Mouse (Mus musculus) olfactory bulb, adult 2 months (tissue): ENCODE measurements around the gene Pagr1b.

Source experiments
- CTCF ChIP-seq: fragments of 200-500 bp; IDR thresholded peaks from 2 replicates; pipeline ENCODE4 v1.5.1; 2012; ENCODE audit warnings: low read depth, mild to moderate bottlenecking, low read length, moderate library complexity; ENCODE audit not compliant: insufficient read depth
- POLR2A ChIP-seq: fragments of 200-500 bp; IDR thresholded peaks from 2 replicates; pipeline ENCODE4 v1.6.1; 2012; ENCODE audit warnings: mild to moderate bottlenecking, low read depth, low read length, moderate library complexity; ENCODE audit not compliant: insufficient read depth

DNA sequence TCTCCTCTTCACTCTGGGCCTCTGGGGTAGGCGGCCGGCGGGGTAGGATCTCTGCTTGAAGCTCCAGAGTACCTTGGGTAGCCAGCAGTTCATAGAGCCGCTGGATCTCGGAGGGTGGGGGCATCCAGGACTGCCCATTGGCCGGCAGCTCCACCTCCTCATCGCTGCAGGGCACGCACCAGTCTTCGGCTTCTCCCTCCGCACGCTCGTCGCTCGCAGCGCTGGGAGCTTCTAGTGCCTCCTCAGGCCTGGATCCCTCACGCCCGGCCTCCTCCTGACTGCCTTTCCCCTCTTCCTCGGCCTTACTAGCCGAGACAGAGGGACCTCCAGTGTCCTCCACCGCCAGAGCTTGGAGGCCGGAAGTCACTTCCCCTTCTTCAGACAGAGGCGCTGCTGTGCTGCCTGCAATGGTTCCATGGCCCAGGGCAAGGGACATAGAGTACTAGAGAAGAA, 228 bp upstream of the Pagr1b start:
- TF ChIP-seq POLR2A (no peak), CTCF (no peak)
